In genomic region chr14:31942266-31942960, GRCm38 (mm10) we compare ENCODE assay signal across 9 mouse cellular contexts.
DNase-seq lines count a peak whose midpoint lies in the region; ATAC-seq and TF ChIP-seq lines count a peak whose summit lies in the region.
"Had no signal": no experiment of that assay in that cellular context is flagged by ENCODE, and none has a peak within 500 bp of the region (broad histone marks: within the 10 kb centered on the region; RNA-seq: fewer than 3 reads in every experiment).

No protein-coding gene starts in this region.

- H3K4me3 ChIP-seq in small intestine, adult 2 months (ENCODE audit: low read depth, low read length), result no peak overlapping the region
- H3K4me3 ChIP-seq: heart, embryonic 15.5 days had no signal

- H3K4me1 ChIP-seq in small intestine, adult 2 months (ENCODE audit: control insufficient read depth, insufficient read depth, insufficient read length, low read length), result peaks cover 3% of the 10 kb centered on the region; the same call in 1 of the 2 replicates

- H3K36me3 ChIP-seq in small intestine, adult 2 months (ENCODE audit: control insufficient read depth, insufficient read depth, low read length), result no peaks in the 10 kb centered on the region
- H3K36me3 ChIP-seq: heart, embryonic 15.5 days had no signal

- peak; percentile 70 for ATAC-seq in frontal cortex, adult (ENCODE audit: low TSS enrichment)
- no peak for ATAC-seq in monocyte, adult 5-6 weeks (replicated peaks; ENCODE audit: insufficient number of reproducible peaks, low FRiP score, low TSS enrichment, poor library complexity, severe bottlenecking)

- peak; percentile 54; the same call in 1 of the 2 replicates for TF ChIP-seq CTCF in small intestine, adult 2 months (IDR thresholded peaks at IDR 0.05; ENCODE audit: extremely low read depth, insufficient read length, insufficient replicate concordance, low read depth, low read length)

- no peak for DNase-seq in frontal cortex, postnatal 14 days (ENCODE audit: low spot score in 2 of 2)
- DNase-seq in right cerebral cortex, postnatal 14 days, result peak; percentile 15
- DNase-seq in right cerebral cortex, postnatal 4 days, result no peak
- DNase-seq in heart, postnatal 4 days, result peak; percentile 61
- no peak for DNase-seq in ovary, postnatal 14 days (ENCODE audit: low spot score)

- H3K27ac ChIP-seq in small intestine, adult 2 months (ENCODE audit: insufficient read depth, low read depth, low read length), result no peak overlapping the region
- H3K27ac ChIP-seq: heart, embryonic 15.5 days had no signal

- WGBS in small intestine, adult 2 months, result 40% methylated on average over 3 of the region's 3 CpGs

- H3K27me3 ChIP-seq in small intestine, adult 2 months (ENCODE audit: control insufficient read depth, insufficient read depth, low read length), result no peaks in the 10 kb centered on the region
- H3K27me3 ChIP-seq: heart, embryonic 15.5 days had no signal

- TF ChIP-seq POLR2A in small intestine, adult 2 months (IDR thresholded peaks at IDR 0.05; ENCODE audit: low read depth, low read length), result no peak

Comparison
In these comparisons a context has a peak if more than half of its experiments do, and no peak if none do; other contexts are left out.
1. DNase-seq: peak in right cerebral cortex, postnatal 14 days (single experiment) and heart, postnatal 4 days (single experiment); none in frontal cortex, postnatal 14 days (0 of 2), right cerebral cortex, postnatal 4 days (single experiment) and ovary, postnatal 14 days (single experiment).